Mouse (Mus musculus) adrenal gland, postnatal 4 days (tissue): Measurements from ENCODE around the gene Lasp1. TPM values are rescaled to one million over a fixed set of nuclear protein-coding genes. Genes with fewer than 3 reads are reported as not detected.
"Not testable (repeated sequence)": the region's sequence is repeated elsewhere in the genome, so short reads cannot be mapped to it uniquely, and the experiment has no call there.

Experiments
- DNase-seq, 2 experiments: peaks; one replicate each; pipeline ENCODE4 v3.0.0; 2021 to 2022; ENCODE audit warnings: low spot score in 2 of 2, mixed read lengths in 2 of 2
- total RNA-seq, 2 experiments: library from RNA; stranded (reverse); gene quantifications; 2 replicates each; pipeline ENCODE4 v1.2.3; 2021

The Lasp1 gene
- total RNA-seq, 2 experiments from 2014 or later = 184 to 192 TPM

DNA sequence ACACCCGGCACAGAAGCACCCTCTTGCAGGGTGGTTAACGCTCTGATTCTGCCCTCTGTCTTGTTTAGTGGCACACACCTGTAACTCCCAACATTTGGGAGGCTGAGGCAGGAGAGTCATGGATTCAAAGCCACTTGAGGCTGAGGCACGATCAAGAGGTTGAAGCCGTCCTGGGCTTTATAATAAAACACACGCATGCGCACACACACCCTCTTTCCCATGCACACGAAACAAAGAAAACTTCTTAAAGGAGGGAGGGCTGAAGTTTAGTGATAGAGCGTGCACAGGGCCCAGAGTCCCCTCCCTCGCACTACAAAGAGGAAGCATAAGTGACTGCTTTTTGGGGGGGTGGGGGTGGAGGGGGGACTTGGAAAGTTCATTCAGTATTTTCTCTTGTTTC, 27.2 kb downstream of the Lasp1 start:
- no peak for DNase-seq

- no peak for DNase-seq
Measured at GRCm38 (mm10) chr11:97826414-97826813, 27.6 kb downstream of the Lasp1 start.

DNA sequence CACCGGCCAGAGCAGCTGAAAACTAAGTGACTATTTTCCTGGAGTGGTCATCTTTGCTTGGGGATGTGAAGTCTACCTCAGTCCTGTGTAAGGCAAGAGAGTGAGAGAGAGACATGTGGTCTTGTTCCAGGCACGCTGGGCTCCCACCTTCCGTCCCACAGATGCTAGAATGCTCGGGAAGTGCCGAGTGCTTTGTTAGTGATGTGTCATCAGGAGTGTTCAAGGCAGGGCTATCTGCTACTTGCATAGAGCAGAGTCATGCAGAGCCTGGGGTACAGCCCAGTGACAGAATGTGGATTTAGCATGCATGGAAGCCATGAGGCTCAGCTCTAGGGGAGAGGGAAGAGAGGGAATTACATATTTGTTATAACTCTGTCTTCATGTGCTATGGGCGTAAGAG, 28.9 kb downstream of the Lasp1 start:
- no peak for DNase-seq

- DNase-seq = no peak
Measured at GRCm38 (mm10) chr11:97829365-97829764, 30.6 kb downstream of the Lasp1 start.

GRCm38 (mm10) chr11:97829913-97830476, 31.2 kb downstream of the Lasp1 start:
- DNase-seq = peak in 1 of 2 experiments; percentile 1

- no peak for DNase-seq
Measured at GRCm38 (mm10) chr11:97830501-97830900, 31.7 kb downstream of the Lasp1 start.

DNA sequence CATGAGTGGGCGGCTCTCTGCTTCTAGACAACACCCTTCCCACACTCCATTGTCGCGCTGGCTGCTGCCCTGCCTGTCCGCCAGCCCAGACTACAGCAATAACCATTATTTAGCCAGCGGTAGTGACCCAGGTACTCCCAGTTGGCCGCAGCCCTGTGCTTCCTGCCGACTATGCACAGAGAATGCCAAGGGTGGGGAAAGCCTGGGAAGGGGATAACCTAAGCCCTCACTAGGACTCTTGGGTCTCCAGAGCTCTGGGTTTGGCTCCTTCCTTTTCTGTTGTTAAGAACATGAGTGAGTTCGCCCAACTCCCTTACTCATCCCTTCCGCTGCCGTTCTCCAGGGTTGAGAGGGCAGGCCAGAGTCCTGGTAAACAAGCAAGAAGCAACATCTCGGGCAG, 33.2 kb downstream of the Lasp1 start:
- no peak for DNase-seq

- DNase-seq = no peak
Measured at GRCm38 (mm10) chr11:97833352-97833751, 34.6 kb downstream of the Lasp1 start.

GRCm38 (mm10) chr11:97836541-97836940, 37.7 kb downstream of the Lasp1 start:
- DNase-seq = no peak

GRCm38 (mm10) chr11:97837051-97837450, 38.3 kb downstream of the Lasp1 start:
- DNase-seq = not testable (repeated sequence)

DNA sequence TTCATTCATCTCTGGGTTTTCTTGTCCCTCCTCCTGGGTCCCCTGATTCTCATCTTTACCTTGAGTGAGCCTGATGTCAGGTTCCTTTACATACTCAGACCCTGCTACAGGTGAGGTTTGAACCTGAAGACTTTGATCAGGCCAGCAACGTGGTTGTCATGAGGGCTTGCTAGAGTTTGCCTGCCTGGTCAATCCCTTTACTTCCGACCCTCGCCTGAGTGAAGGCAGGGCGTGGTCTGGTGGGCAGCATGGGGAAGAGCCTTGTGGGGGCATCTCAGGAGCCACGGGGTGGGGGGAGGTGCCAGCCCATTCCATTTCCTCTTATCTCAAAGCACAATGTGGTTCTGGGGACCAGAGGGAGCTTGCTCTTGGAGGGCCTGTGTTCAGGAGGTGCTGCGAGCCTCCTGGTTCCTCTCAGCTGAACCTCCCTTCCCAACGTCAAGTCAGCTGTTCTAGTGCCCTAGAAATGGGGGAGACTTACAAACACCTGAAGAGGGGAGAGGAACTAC, 38.9 kb downstream of the Lasp1 start:
- DNase-seq = no peak

GRCm38 (mm10) chr11:97838779-97839440, 40.1 kb downstream of the Lasp1 start:
- DNase-seq = no peak

- no peak for DNase-seq
Measured at GRCm38 (mm10) chr11:97839441-97840134, 40.8 kb downstream of the Lasp1 start.

DNA sequence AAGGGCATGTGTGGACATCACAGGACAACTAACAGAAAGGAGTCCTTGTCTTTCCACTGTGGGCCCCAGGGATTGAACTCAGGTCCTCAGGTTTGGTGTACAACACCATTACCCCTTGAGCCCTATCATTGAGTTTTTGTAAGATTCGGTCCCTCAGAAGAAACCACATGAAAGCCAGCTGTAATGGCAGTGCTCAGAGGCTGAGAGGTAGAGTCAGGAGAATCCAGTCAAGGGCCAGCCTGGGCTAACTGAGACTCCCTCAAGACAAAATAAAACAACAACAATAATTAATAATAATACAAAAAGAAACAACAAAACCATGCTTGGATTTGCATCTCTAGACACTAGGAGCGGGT, 41.3 kb downstream of the Lasp1 start:
- DNase-seq = no peak

DNA sequence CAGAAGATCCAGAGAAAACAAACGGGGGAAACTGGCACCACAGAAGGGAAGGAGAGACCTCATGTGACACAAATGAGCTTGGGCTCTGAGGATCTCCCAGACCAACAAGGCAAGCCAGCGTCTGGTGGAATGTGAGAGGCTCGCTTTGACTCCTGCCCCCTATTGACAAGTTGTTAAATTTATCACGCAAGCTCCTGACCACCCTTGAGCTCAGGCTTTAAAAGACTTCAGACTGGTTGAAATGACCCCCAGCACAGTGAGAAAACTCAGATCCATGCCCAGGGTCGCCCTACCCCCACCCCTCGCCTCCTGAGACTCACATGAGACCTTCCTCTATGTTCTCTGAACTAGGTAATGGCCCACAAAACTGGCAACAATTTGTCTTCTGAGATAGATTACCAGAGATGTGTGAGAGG, 41.7 kb downstream of the Lasp1 start, which contains the start of gene B230217C12Rik:
TSS of gene B230217C12Rik (plus strand) at position 242 of the 416 bp plus-strand sequence.
- DNase-seq = no peak

DNA sequence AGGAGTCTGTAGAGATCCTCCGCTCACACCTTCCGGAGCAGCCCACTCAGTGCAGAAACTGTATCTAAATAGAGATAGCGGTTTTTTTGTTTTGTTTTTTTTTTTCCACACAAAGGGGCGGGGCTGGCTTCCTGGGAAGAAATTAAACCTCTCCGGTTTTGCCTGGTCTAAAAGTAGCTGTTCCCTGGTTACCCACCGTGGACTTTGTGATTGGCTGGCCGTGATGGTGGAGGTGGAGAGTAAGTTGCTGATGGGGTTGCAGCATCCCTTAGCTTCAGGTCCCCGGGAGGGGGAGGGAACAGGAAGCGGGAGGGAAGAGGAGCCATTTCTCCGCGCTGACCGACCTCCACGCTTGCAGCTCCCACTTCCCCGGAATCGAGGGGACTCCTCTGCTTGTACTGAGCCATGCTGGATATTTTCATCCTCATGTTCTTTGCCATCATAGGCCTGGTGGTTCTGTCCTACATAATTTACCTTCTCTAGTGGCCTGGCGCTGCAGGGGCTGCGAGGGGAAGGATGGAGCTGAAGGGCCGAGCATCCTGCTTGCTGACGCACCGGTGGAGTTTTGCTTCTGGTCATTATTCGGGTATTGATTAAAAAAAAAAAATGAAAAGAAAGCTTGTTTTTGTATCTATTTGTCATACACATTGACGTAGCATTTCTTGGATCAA, 42.3 kb downstream of the Lasp1 start:
- DNase-seq = no peak

DNA sequence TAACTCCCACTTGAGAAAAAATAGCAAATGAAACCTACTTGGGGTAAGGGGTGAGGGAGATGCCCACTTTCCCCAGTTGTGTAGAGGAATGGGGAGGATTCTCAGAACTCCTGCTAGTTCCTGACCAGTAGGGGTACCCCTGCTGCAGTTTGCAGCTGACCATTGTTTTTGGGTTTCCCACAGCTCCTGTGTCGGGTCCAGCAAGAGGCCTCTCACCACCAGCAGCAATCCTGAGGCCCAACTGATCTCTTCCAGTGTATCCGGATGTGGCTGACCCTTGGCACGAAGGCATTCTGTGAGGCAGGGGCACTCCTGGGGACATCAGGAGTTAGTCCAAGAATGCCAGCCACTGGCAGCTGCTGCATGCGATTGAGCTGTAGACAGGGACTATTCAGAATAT, 43.2 kb downstream of the Lasp1 start:
- no peak for DNase-seq

DNA sequence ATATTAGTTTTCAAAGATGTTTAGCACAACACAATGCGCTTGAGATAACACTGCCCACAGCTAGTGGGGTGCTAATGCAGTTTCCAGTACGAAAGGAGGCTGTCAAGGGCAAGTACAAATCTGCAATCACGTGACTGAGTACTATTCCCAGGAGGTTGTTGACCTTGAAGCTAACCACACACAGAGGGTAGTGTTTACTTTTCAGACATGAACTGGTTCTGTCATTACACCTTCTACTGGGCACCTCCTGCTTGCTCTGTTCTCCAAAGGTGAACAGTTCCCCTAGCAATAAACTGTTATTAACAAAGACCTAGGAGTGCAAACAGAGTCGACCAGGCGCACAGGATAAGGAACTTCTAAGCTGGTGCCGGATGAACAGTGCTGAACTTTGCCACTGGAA, 51.6 kb downstream of the Lasp1 start:
- no peak for DNase-seq

GRCm38 (mm10) chr11:97851601-97852000, 52.8 kb downstream of the Lasp1 start:
- DNase-seq = no peak

DNA sequence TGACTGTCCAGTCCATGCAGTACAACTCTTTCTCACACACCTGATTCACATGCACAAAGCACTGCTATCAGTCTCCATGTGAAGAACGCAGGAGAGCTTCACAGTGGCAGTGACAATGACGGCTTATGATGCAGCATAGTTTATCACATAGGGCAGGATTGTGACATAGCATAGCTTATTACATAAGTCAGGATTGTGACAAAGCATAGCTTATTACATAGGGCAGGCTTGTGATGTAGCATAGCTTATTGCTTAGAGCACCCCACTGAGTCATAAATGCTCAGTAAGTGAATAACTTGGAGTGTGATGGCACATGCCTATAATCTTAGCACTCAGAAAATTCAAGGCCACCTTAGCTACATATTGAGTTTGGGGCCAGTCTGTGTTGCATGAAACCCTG, 56.7 kb downstream of the Lasp1 start:
- DNase-seq = no peak

- no peak for DNase-seq
Measured at GRCm38 (mm10) chr11:97862148-97862547, 63.3 kb downstream of the Lasp1 start.

GRCm38 (mm10) chr11:97865421-97865820, 66.6 kb downstream of the Lasp1 start:
- DNase-seq = no peak
